Mouse (Mus musculus) midbrain, embryonic 11.5 days (tissue): ENCODE measurements around the gene Tiparp. TPM values are rescaled to one million over a fixed set of nuclear protein-coding genes. Genes with fewer than 3 reads are reported as not detected.

Source experiments
- ATAC-seq: fragments of 200-750 bp; cut with Nextera tagmentation; 2 replicates; pipeline ENCODE4 v1.8.0; 2017; ENCODE audit warnings: moderate TSS enrichment, moderate library complexity; ENCODE audit not compliant: low FRiP score
- DNase-seq: peaks from one replicate; pipeline ENCODE4 v3.0.0; 2015; ENCODE audit warnings: low spot score; ENCODE audit errors: missing footprints
- H3K27ac ChIP-seq: fragments of 300-500 bp; sonication (generic); 2 replicates; pipeline ENCODE4 v1.5.1; 2014; ENCODE audit warnings: low read depth, low read length
- H3K27me3 ChIP-seq: fragments of 300-500 bp; sonication (generic); 2 replicates; pipeline ENCODE4 v1.6.1; 2014; ENCODE audit warnings: mild to moderate bottlenecking, low read length, moderate library complexity, mixed read lengths; ENCODE audit not compliant: control insufficient read depth, insufficient read depth
- H3K36me3 ChIP-seq: fragments of 300-500 bp; sonication (generic); 2 replicates; pipeline ENCODE4 v1.6.1; 2014; ENCODE audit warnings: mild to moderate bottlenecking, low read length, moderate library complexity, mixed read lengths; ENCODE audit not compliant: control insufficient read depth, insufficient read depth
- H3K4me1 ChIP-seq: fragments of 300-500 bp; sonication (generic); 2 replicates; pipeline ENCODE4 v1.6.1; 2014; ENCODE audit warnings: low read length; ENCODE audit not compliant: control insufficient read depth, insufficient read depth
- H3K4me2 ChIP-seq: fragments of 300-500 bp; sonication (generic); 2 replicates; pipeline ENCODE4 v1.6.1; 2014; ENCODE audit warnings: mild to moderate bottlenecking, moderate library complexity
- H3K4me3 ChIP-seq: fragments of 300-500 bp; sonication (generic); 2 replicates; pipeline ENCODE4 v1.5.1; 2014; ENCODE audit warnings: low read depth, low read length
- H3K9ac ChIP-seq: fragments of 300-500 bp; sonication (generic); 2 replicates; pipeline ENCODE4 v1.6.1; 2014; ENCODE audit warnings: low read length
- H3K9me3 ChIP-seq: fragments of 300-500 bp; sonication (generic); 2 replicates; pipeline ENCODE4 v1.6.1; 2016; ENCODE audit warnings: low read length; ENCODE audit not compliant: control insufficient read depth
- WGBS: fragments of 180-500 bp; shearing (Covaris S2); extraction: QIAGEN DNeasy Blood & Tissue Kit; methylation state at CpG from one replicate; pipeline ENCODE4 v1.1.7; 2014; 5-methylcytosine and 5-hydroxymethylcytosine counted together
- polyA plus RNA-seq: library from polyadenylated mRNA; unstranded; fragments of >200 nt; fragmentation: Nextera tagmentation; extraction: Ambion mirVana; gene quantifications from 2 replicates; pipeline ENCODE4 v1.2.1, GENCODE M21; 2014

Tiparp gene
- polyA plus RNA-seq, 1 experiment from 2014 or later, result 38.8 TPM

DNA sequence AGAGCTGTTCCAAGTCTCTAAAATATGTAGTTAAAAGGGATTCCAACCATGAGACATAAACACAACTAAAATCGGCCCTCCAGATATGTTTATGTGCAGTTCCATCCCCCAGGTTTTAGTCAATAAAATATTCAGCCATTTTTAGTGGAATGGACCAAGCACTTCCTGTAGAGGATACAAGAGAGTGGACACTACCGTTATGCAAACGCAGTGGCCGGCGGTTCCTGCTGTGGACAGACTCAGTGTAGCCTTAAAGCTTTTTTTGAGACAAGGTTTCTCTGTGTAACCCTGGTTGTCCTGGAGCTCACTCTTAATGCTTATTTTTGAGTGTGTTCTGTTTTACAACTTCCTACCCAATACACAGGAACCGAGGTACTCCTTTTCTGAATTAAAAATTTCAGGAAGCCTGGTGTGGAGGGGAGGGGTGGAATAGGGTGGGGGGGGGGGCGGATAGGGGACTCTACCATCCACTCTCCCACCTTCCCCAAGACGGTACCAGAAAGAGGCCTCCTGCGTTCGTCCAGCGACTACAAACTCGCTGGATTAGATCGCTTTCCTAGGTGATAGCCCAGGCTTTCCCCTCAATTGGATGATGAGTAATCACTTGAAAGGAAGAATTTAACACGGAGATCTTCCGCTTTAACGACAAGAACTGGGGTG lies 57.7 kb downstream of the Tiparp start:
- Histone ChIP-seq H3K27me3 (no peaks in the 10 kb centered on the region), H3K36me3 (no peaks in the 10 kb centered on the region), H3K4me3 (peak overlapping the region; percentile 16; the same call in 1 of the 2 replicates), H3K4me1 (peaks cover 20% of the 10 kb centered on the region), H3K9ac (peak overlapping the region; percentile 39; the same call in 1 of the 2 replicates), H3K4me2 (peak overlapping the region; percentile 45), H3K27ac (no peak overlapping the region), H3K9me3 (no peaks in the 10 kb centered on the region; the same call in 1 of the 2 replicates)
- ATAC-seq (peak; percentile 25), DNase-seq (no peak)
- WGBS, result 28% methylated on average over 16 of the region's 16 CpGs

- WGBS, result 3% methylated on average over 16 of the region's 16 CpGs
- H3K4me1 ChIP-seq, result peaks cover 20% of the 10 kb centered on the region
- H3K4me2 ChIP-seq, result peak overlapping the region; percentile 45
- peak overlapping the region; percentile 16; the same call in 1 of the 2 replicates for H3K4me3 ChIP-seq
- H3K36me3 ChIP-seq, result no peaks in the 10 kb centered on the region
- peak; percentile 96 for DNase-seq
- ATAC-seq, result peak; percentile 79
- peak overlapping the region; percentile 39; the same call in 1 of the 2 replicates for H3K9ac ChIP-seq
- H3K27ac ChIP-seq, result no peak overlapping the region
- no peaks in the 10 kb centered on the region; the same call in 1 of the 2 replicates for H3K9me3 ChIP-seq
- H3K27me3 ChIP-seq, result no peaks in the 10 kb centered on the region
These were observed 58.3 kb downstream of the Tiparp start for GRCm38 (mm10) chr3:65586483-65586905.

GRCm38 (mm10) chr3:65586966-65587365 lies 58.8 kb downstream of the Tiparp start:
- H3K4me3 ChIP-seq, result no peak overlapping the region
- 52% methylated on average over 2 of the region's 2 CpGs for WGBS
- H3K27ac ChIP-seq, result no peak overlapping the region

DNA sequence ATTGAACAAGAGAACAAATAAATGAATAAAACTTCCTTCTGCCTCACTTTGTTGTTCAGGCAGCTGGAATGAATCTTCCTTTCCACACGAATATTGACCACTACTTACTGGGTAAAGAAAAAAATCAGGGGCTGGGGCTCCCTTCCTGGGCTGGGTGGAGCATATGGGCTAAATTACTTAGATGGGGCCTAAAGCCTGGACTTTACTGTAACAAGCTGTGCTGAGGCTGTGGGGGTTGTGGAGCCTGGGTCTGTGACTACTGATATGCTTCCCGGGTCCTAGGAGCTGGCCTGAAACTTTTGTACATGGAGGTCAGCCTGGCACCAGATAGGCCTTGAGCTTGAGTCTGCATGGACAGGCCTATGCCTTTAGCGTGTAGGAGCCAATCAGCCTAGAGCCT lies 60.2 kb downstream of the Tiparp start:
- H3K9ac ChIP-seq, result no peak overlapping the region
- peaks cover 20% of the 10 kb centered on the region for H3K4me1 ChIP-seq
- no peaks in the 10 kb centered on the region for H3K27me3 ChIP-seq
- WGBS, result 80% methylated on average over 3 of the region's 3 CpGs
- no peaks in the 10 kb centered on the region for H3K36me3 ChIP-seq
- no peaks in the 10 kb centered on the region for H3K9me3 ChIP-seq
- ATAC-seq, result no peak
- no peak overlapping the region for H3K4me3 ChIP-seq
- H3K27ac ChIP-seq, result no peak overlapping the region
- H3K4me2 ChIP-seq, result no peak overlapping the region
- DNase-seq, result no peak

More at GRCm38 (mm10) chr3:65586966-65587365, 58.8 kb downstream of the Tiparp start:
- H3K4me2 ChIP-seq, result peak overlapping the region; percentile 45
- DNase-seq (peak; percentile 91), ATAC-seq (no peak)
- H3K9me3 ChIP-seq, result no peaks in the 10 kb centered on the region; the same call in 1 of the 2 replicates
- H3K27me3 ChIP-seq, result no peaks in the 10 kb centered on the region
- H3K4me1 ChIP-seq, result peaks cover 20% of the 10 kb centered on the region
- H3K9ac ChIP-seq, result peak overlapping the region; percentile 39; the same call in 1 of the 2 replicates
- no peaks in the 10 kb centered on the region for H3K36me3 ChIP-seq

DNA sequence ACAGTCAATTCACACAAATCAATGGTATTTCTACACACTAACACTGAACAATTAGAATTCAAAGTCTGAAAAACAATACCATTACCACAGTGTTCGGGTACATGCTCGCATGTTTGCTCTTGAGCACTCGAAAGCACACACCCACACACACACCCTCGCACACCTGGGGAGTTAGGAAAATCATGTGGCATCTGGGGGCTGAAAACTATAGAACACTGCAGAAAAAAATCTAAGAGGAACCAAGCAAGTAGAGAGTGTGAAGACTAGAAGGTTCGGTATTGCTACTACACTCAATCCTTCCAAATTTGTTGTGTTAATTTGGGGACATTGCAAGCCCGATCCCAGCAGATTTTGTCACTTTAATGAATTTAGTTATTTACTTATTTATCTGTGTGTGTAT lies 64.6 kb downstream of the Tiparp start:
- no peaks in the 10 kb centered on the region for H3K9me3 ChIP-seq
- H3K36me3 ChIP-seq, result no peaks in the 10 kb centered on the region
- no peak for ATAC-seq
- no peak for DNase-seq
- 94% methylated on average over 6 of the region's 6 CpGs for WGBS
- H3K9ac ChIP-seq, result no peak overlapping the region
- H3K4me2 ChIP-seq, result no peak overlapping the region
- no peak overlapping the region for H3K4me3 ChIP-seq
- no peaks in the 10 kb centered on the region for H3K27me3 ChIP-seq
- H3K27ac ChIP-seq, result no peak overlapping the region
- H3K4me1 ChIP-seq, result no peaks in the 10 kb centered on the region

DNA sequence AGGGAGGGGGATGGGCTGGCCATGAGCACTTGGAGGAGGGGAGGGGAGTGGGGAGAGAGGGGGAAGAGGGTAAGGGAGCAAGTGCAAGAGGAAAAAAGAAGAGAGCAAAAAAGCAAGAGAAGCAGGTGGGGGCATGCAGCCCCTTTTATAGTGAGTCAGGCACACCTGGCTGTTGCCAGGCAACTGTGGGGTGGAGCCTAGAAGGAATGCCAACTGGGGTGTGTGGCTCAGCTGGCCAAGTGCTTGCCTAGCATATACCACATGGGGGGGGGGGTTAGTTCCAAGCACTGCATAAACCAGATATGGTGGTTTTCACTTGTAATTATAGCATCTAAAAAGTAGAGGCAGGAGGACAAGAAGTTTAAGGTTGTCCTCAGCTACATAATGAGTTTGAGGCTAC lies 66.3 kb downstream of the Tiparp start:
- no peak overlapping the region for H3K27ac ChIP-seq
- DNase-seq, result no peak
- no peak for ATAC-seq

GRCm38 (mm10) chr3:65595196-65595595 lies 67.0 kb downstream of the Tiparp start:
- whole genome bisulfite sequencing, result 85% methylated on average over 3 of the region's 3 CpGs
- ATAC-seq, result no peak
- Histone ChIP-seq H3K27me3 (no peaks in the 10 kb centered on the region), H3K4me2 (no peak overlapping the region), H3K36me3 (no peaks in the 10 kb centered on the region), H3K4me3 (no peak overlapping the region), H3K9ac (no peak overlapping the region), H3K27ac (no peak overlapping the region), H3K4me1 (no peaks in the 10 kb centered on the region), H3K9me3 (no peaks in the 10 kb centered on the region)
- DNase-seq, result peak; percentile 31

More for the DNA sequence above, 66.3 kb downstream of the Tiparp start:
- Histone ChIP-seq H3K4me2 (no peak overlapping the region), H3K4me3 (no peak overlapping the region), H3K9me3 (no peaks in the 10 kb centered on the region), H3K4me1 (no peaks in the 10 kb centered on the region), H3K9ac (no peak overlapping the region), H3K27me3 (no peaks in the 10 kb centered on the region), H3K36me3 (no peaks in the 10 kb centered on the region)

GRCm38 (mm10) chr3:65598071-65598830 lies 70.0 kb downstream of the Tiparp start:
- no peaks in the 10 kb centered on the region for H3K9me3 ChIP-seq
- H3K4me2 ChIP-seq, result no peak overlapping the region
- ATAC-seq (no peak), DNase-seq (peak; percentile 60)
- no peaks in the 10 kb centered on the region for H3K27me3 ChIP-seq
- no peaks in the 10 kb centered on the region for H3K36me3 ChIP-seq
- no peak overlapping the region for H3K4me3 ChIP-seq
- no peaks in the 10 kb centered on the region for H3K4me1 ChIP-seq
- H3K27ac ChIP-seq, result no peak overlapping the region
- no peak overlapping the region for H3K9ac ChIP-seq
- WGBS, result 65% methylated on average over 7 of the region's 7 CpGs

GRCm38 (mm10) chr3:65599151-65599550 lies 70.9 kb downstream of the Tiparp start:
- H3K36me3 ChIP-seq, result no peaks in the 10 kb centered on the region
- H3K4me3 ChIP-seq, result no peak overlapping the region
- no peak overlapping the region for H3K4me2 ChIP-seq
- H3K9ac ChIP-seq, result no peak overlapping the region
- H3K4me1 ChIP-seq, result no peaks in the 10 kb centered on the region
- DNase-seq (peak; percentile 60), ATAC-seq (no peak)
- H3K27ac ChIP-seq, result no peak overlapping the region
- H3K27me3 ChIP-seq, result no peaks in the 10 kb centered on the region
- H3K9me3 ChIP-seq, result no peaks in the 10 kb centered on the region
- 85% methylated on average over 6 of the region's 6 CpGs for WGBS
